Mouse (Mus musculus) small intestine, adult 2 months (tissue): ENCODE measurements around the gene Rpusd4. TPM values are rescaled to one million over a fixed set of nuclear protein-coding genes. Genes with fewer than 3 reads are reported as not detected.
A peak's percentile ranks its signal among the peaks of the same experiment; 100 is the strongest.

Source experiments
- H3K27ac ChIP-seq: fragments of 200-500 bp; 2 replicates; pipeline ENCODE4 v1.5.1; 2012; ENCODE audit warnings: low read depth, low read length, control low read depth, inconsistent platforms; ENCODE audit not compliant: insufficient read depth
- H3K27me3 ChIP-seq: fragments of 200-500 bp; 2 replicates; pipeline ENCODE4 v1.6.1; 2012; ENCODE audit warnings: mild to moderate bottlenecking, moderate library complexity, low read length, inconsistent platforms; ENCODE audit not compliant: control insufficient read depth, insufficient read depth
- H3K36me3 ChIP-seq: fragments of 200-500 bp; 2 replicates; pipeline ENCODE4 v1.6.1; 2012; ENCODE audit warnings: mild to moderate bottlenecking, low read length, control low read depth, inconsistent platforms; ENCODE audit not compliant: control insufficient read depth, insufficient read depth
- H3K4me1 ChIP-seq: fragments of 200-500 bp; 2 replicates; pipeline ENCODE4 v1.6.1; 2012; ENCODE audit warnings: low read length, inconsistent platforms, mixed read lengths; ENCODE audit not compliant: control insufficient read depth, insufficient read depth, insufficient read length
- H3K4me3 ChIP-seq: fragments of 200-500 bp; 2 replicates; pipeline ENCODE4 v1.5.1; 2012; ENCODE audit warnings: low read depth, mild to moderate bottlenecking, control low read depth, inconsistent platforms, low read length, moderate library complexity
- CTCF ChIP-seq: fragments of 200-500 bp; IDR thresholded peaks from 2 replicates; pipeline ENCODE4 v1.5.1; 2012; ENCODE audit warnings: low read depth, mild to moderate bottlenecking, control low read depth, inconsistent platforms, low read length, moderate library complexity, mixed read lengths; ENCODE audit not compliant: insufficient replicate concordance, insufficient read length; ENCODE audit errors: extremely low read depth
- POLR2A ChIP-seq: fragments of 200-500 bp; IDR thresholded peaks from 2 replicates; pipeline ENCODE4 v1.6.1; 2012; ENCODE audit warnings: low read depth, mild to moderate bottlenecking, control low read depth, inconsistent platforms, low read length, moderate library complexity
- WGBS: fragments of 180-500 bp; shearing (Covaris S2); methylation state at CpG from one replicate; pipeline ENCODE4 v1.1.7; 2018; 5-methylcytosine and 5-hydroxymethylcytosine counted together
- polyA plus RNA-seq: library from polyadenylated mRNA; depleted of rRNA; stranded (reverse); fragments of >200 nt; gene quantifications from 2 replicates; pipeline ENCODE4 v1.2.3, GENCODE M21; 2012

Gene Rpusd4
- polyA plus RNA-seq, 1 experiment, result 3.8 TPM

DNA sequence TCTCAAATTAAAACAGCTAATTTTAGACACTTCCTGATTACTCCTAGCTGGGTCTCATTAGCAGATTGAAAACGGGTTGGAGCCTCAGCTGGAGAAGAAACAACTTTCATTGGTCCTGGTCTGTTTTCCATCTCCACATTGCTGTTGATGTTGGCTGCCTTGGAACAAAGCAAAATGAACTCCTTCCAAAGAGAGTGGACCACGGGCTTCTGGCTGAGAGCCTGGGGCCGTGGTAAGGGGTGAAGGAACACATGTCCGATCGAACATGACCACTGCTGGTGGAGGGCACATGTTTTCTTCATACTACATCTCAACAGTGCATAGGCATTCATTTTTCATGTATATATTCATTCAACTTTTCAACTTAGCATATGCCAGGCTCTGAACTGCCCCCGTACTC, 42.7 kb downstream of the Rpusd4 start:
- no peaks in the 10 kb centered on the region for H3K27me3 ChIP-seq
- H3K4me1 ChIP-seq, result no peaks in the 10 kb centered on the region
- WGBS, result 88% methylated on average over 6 of the region's 6 CpGs
- TF ChIP-seq POLR2A, result no peak
- no peaks in the 10 kb centered on the region for H3K36me3 ChIP-seq
- H3K4me3 ChIP-seq, result no peak overlapping the region
- H3K27ac ChIP-seq, result no peak overlapping the region

DNA sequence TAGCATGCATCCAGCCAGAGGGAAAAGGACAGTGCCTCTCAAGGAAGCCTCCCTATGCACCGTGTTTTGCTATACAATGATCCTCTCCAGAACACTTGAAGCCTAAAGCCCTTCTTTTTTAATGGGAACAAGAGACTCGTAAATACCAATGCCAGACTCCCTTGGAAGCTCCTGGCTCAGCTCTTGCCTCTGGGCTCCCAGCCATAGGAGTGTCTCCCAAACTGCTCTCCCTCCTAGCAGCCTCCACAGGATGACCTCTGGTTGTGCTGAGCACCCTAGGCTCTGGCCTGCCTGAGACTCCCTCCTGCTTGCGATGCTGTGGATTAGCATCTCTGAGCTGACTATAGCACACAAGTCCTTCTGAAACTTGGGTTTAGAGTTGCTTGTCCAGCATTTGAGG, 44.9 kb downstream of the Rpusd4 start:
- no peaks in the 10 kb centered on the region for H3K36me3 ChIP-seq
- TF ChIP-seq CTCF, result no peak
- no peak for TF ChIP-seq POLR2A
- 77% methylated on average over 3 of the region's 3 CpGs for WGBS
- no peak overlapping the region for H3K27ac ChIP-seq
- H3K27me3 ChIP-seq, result no peaks in the 10 kb centered on the region
- no peak overlapping the region for H3K4me3 ChIP-seq
- H3K4me1 ChIP-seq, result no peaks in the 10 kb centered on the region

DNA sequence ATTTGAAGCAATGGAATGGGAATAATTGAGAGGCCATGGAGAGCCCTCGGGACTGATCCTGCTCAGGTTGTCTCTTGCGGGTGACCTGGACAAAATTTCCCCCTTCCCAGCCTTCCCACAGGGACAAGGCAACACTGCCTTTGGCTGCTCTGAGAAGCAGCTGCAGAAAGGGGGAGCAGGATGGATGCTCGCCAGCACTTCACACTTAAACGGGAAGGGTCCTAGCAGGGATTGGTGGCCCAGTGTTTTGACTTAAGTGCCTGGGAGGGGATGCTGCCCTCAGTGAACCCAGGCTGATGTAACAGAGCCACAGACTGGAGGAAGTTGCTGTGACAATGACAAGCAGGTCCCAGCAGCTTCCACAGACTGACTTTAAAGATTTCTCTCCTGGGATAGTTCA, 45.9 kb downstream of the Rpusd4 start:
- H3K4me3 ChIP-seq, result no peak overlapping the region
- no peak overlapping the region for H3K27ac ChIP-seq
- 59% methylated on average over 4 of the region's 4 CpGs for WGBS
- H3K4me1 ChIP-seq, result peaks cover 2% of the 10 kb centered on the region; the same call in 1 of the 2 replicates
- H3K36me3 ChIP-seq, result no peaks in the 10 kb centered on the region
- TF ChIP-seq CTCF, result no peak
- TF ChIP-seq POLR2A, result no peak
- H3K27me3 ChIP-seq, result no peaks in the 10 kb centered on the region

DNA sequence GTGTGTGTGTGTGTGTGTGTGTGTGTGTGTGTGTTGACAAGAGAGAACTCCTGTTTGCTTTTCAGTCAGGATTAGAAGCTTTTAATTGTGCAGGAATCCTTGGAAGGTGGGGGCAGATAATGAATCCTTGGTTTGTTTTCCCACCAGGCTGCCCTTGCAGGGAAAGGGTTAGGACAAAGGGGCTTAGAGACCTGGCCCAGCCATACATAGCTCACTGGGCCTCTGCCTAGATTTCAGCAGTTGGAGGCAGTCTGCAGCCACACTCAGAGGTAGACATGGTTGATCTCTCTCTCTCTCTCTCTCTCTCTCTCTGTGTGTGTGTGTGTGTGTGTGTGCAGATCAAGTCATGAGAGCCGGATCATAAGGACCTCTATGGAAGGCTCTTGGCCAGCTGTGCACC, 46.6 kb downstream of the Rpusd4 start:
- 67% methylated on average over 1 of the region's 1 CpGs for WGBS
- H3K27me3 ChIP-seq, result no peaks in the 10 kb centered on the region
- H3K27ac ChIP-seq, result no peak overlapping the region
- H3K36me3 ChIP-seq, result no peaks in the 10 kb centered on the region
- H3K4me1 ChIP-seq, result peaks cover 6% of the 10 kb centered on the region; the same call in 1 of the 2 replicates
- TF ChIP-seq CTCF (no peak), POLR2A (no peak)
- no peak overlapping the region for H3K4me3 ChIP-seq

DNA sequence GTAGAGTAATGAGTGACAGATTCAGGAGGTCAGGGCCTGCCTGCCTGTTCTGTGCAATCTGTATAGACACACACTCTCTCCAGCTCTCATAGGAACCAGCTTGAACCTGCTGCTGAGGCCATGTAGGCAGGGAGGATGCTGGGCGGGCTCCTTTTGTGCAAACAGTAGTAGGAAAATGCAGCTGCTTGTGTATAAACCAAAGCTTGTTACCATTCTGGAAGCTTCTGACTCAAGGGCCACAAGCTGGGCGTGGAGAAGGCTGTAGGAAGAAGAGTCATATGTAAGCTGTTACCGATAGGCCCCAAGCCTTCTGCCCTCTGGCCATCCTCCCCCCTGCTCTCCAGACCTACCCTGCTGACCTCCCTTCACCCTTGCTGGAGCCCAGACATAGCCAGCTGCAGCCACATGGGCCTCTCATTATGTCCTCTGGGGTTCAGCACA, 49.1 kb downstream of the Rpusd4 start:
- 61% methylated on average over 3 of the region's 3 CpGs for WGBS
- H3K36me3 ChIP-seq, result no peaks in the 10 kb centered on the region
- no peaks in the 10 kb centered on the region for H3K27me3 ChIP-seq
- H3K27ac ChIP-seq, result no peak overlapping the region
- no peak for TF ChIP-seq CTCF
- no peak for TF ChIP-seq POLR2A
- H3K4me3 ChIP-seq, result no peak overlapping the region
- H3K4me1 ChIP-seq, result peaks cover 11% of the 10 kb centered on the region; the same call in 1 of the 2 replicates

DNA sequence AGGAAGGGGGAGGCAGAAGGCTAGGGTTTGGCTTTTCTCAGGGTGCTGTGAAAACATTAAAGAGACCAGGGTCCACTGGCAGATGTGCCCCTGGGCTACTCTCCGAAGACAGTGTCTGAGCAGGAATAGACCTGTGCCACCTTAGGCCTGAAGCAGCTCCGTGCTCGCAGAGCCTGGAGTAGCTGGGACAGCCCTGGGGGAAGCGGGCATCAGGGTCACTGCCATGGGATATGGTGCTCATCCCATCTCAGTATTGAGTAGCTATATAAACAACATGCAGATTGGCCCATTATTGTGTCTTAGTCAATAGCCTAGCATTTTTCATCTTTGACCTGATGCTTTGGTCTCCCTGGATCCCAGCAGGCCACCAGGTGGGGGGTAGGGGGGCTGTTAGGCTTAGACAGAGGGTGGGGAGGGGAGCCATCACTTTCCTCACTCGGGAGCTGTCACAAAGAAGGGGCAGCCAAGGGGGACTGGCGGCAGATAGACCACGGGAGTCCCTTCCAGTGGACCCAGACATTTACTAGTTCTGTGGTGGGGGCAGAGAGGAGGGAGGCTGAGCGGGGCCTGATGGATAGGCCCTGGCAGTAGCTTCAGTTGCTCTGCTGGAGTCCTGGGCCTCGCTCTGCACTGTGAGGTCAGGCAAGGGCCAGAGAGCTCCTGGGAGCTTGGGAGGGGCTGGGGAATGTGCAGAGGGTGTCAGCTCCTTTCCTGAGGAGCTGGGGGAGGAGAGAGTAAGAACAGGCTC, 49.7 kb downstream of the Rpusd4 start:
- Histone ChIP-seq H3K27ac (no peak overlapping the region), H3K4me1 (peaks cover 11% of the 10 kb centered on the region; the same call in 1 of the 2 replicates), H3K4me3 (no peak overlapping the region), H3K36me3 (no peaks in the 10 kb centered on the region), H3K27me3 (no peaks in the 10 kb centered on the region)
- TF ChIP-seq CTCF (no peak), POLR2A (no peak)
- 90% methylated on average over 9 of the region's 9 CpGs for WGBS

DNA sequence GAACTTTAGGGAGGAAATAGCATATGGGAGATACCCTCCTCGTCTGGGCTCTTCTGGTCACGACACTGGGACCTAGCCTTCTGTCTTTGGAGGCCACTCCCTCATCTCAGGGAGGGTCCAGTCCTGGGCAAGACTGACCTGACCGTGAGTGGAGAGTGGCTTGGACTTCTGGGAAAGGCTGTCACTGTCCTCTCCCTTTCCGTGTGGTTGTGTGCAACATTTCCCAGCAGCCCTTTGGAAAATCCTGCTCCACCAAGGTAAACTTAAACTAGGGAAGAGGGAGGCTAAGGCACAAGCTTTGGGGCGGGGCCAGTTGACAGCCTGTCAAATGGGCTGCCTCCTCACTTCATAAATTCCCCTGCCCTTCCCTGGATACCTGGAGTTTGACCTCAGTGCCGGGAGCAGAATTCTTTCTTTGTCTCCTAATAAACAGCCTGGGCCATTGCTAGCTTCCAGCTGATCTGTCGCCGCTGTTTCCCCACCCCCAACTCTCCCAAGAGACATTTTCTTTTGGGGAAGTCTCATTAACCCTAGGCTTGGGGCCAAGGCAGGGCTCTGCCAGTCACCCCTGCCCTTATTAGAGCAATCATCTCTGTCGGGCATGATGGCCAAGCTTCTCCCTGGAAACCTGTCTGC, 51.0 kb downstream of the Rpusd4 start:
- Histone ChIP-seq H3K27me3 (no peaks in the 10 kb centered on the region), H3K4me3 (peak overlapping the region; percentile 19), H3K27ac (peak overlapping the region; percentile 57), H3K4me1 (peaks cover 11% of the 10 kb centered on the region; the same call in 1 of the 2 replicates), H3K36me3 (no peaks in the 10 kb centered on the region)
- TF ChIP-seq CTCF (no peak), POLR2A (no peak)
- WGBS, result 15% methylated on average over 9 of the region's 9 CpGs
